Comparison of ENCODE assay signal across 12 mouse cellular contexts in genomic region chr9:105887521-105887920, GRCm38 (mm10). TPM values are rescaled to one million over a fixed set of nuclear protein-coding genes. Genes with fewer than 3 reads are reported as not detected.
DNase-seq lines count a peak whose midpoint lies in the region; ATAC-seq and TF ChIP-seq lines count a peak whose summit lies in the region.
"Had no signal": no experiment of that assay in that cellular context is flagged by ENCODE, and none has a peak within 500 bp of the region (broad histone marks: within the 10 kb centered on the region; RNA-seq: fewer than 3 reads in every experiment).

No protein-coding gene starts in this region.

- peak; percentile 77 for ATAC-seq in frontal cortex, adult (ENCODE audit: low TSS enrichment)
- ATAC-seq in stomach, postnatal 0 days (ENCODE audit: low FRiP score, low TSS enrichment): 0 out of 2 replicates have a peak, but pooled peaks have one; percentile 32
- ATAC-seq: intestine, embryonic 15.5 days had no signal

- H3K4me3 ChIP-seq in stomach, postnatal 0 days (ENCODE audit: low read depth, low read length): no peak overlapping the region
- H3K4me3 ChIP-seq: intestine, embryonic 15.5 days; limb, embryonic 13.5 days had no signal

- H3K9ac ChIP-seq in stomach, postnatal 0 days (ENCODE audit: low read length): no peak overlapping the region
- H3K9ac ChIP-seq: intestine, embryonic 15.5 days; limb, embryonic 13.5 days had no signal

- 13% methylated on average over 2 of the region's 2 CpGs for WGBS in stomach, postnatal 0 days

- H3K36me3 ChIP-seq in stomach, postnatal 0 days (ENCODE audit: control insufficient read depth, insufficient read depth, low read length): no peaks in the 10 kb centered on the region
- H3K36me3 ChIP-seq: intestine, embryonic 15.5 days; limb, embryonic 13.5 days had no signal

- DNase-seq in frontal cortex, postnatal 10 days (ENCODE audit: low spot score in 2 of 2): no peak
- peak; percentile 6 for DNase-seq in lung, postnatal 36 days
- no peak for DNase-seq in lung, postnatal 4 days
- DNase-seq in adrenal gland, postnatal 25 days: peak; percentile 16
- no peak for DNase-seq in stomach, postnatal 0 days (ENCODE audit: low spot score)
- DNase-seq in kidney, postnatal 4 days: no peak
- DNase-seq in thymus, postnatal 0 days (ENCODE audit: low spot score): no peak

- TF ChIP-seq CTCF in stomach, postnatal 0 days (IDR thresholded peaks at IDR 0.05; ENCODE audit: low read depth): no peak

- H3K4me1 ChIP-seq in stomach, postnatal 0 days (replicated peaks; ENCODE audit: control insufficient read depth, insufficient read depth): no peaks in the 10 kb centered on the region
- H3K4me1 ChIP-seq: intestine, embryonic 15.5 days; limb, embryonic 13.5 days had no signal

- no peak for TF ChIP-seq EP300 in stomach, postnatal 0 days (optimal IDR thresholded peaks at IDR 0.05)

- H3K9me3 ChIP-seq in stomach, postnatal 0 days (ENCODE audit: control insufficient read depth, low read length): no peaks in the 10 kb centered on the region
- H3K9me3 ChIP-seq: intestine, embryonic 15.5 days; limb, embryonic 13.5 days had no signal

- no peak overlapping the region for H3K4me2 ChIP-seq in stomach, postnatal 0 days (replicated peaks; ENCODE audit: low read depth)
- H3K4me2 ChIP-seq: intestine, embryonic 15.5 days; limb, embryonic 13.5 days had no signal

- no peaks in the 10 kb centered on the region for H3K27me3 ChIP-seq in stomach, postnatal 0 days (ENCODE audit: control insufficient read depth, insufficient read depth, low read length)
- H3K27me3 ChIP-seq: intestine, embryonic 15.5 days; limb, embryonic 13.5 days had no signal

- H3K27ac ChIP-seq in stomach, postnatal 0 days (replicated peaks): no peak overlapping the region
- H3K27ac ChIP-seq: intestine, embryonic 15.5 days; limb, embryonic 13.5 days had no signal

RNA-seq across cellular contexts. Expression of gene Col6a6, which starts 59.6 kb away (rescaled TPM):
- 1.2 and 1.7 TPM in 2 replicates for total RNA-seq in adrenal gland, postnatal 25 days (2021)
- 0.18 and 0.29 TPM in 2 replicates for polyA plus RNA-seq in stomach, postnatal 0 days (2015; fragmentation: Nextera tagmentation; extraction: Ambion mirVana)
- 0.33 and 0.48 TPM in 2 replicates for polyA plus RNA-seq in thymus, postnatal 0 days (2015; fragmentation: Nextera tagmentation; extraction: Ambion mirVana)
- total RNA-seq: common myeloid progenitor, adult 5-6 weeks had no signal
- polyA plus RNA-seq: forebrain, embryonic 11.5 days had no signal

Comparison
In these comparisons a context has a peak if more than half of its experiments do, and no peak if none do; other contexts are left out.
1. DNase-seq: peak in lung, postnatal 36 days (single experiment) and adrenal gland, postnatal 25 days (single experiment); none in frontal cortex, postnatal 10 days (0 of 2), lung, postnatal 4 days (0 of 2), stomach, postnatal 0 days (single experiment), kidney, postnatal 4 days (0 of 2) and thymus, postnatal 0 days (single experiment).